ENCODE assay signal across 22 mouse cellular contexts in genomic region chr8:54330106-54330505, GRCm38 (mm10).
"Had no signal": no experiment of that assay in that cellular context is flagged by ENCODE, and none has a peak within 500 bp of the region (broad histone marks: within the 10 kb centered on the region; RNA-seq: fewer than 3 reads in every experiment).

No protein-coding gene starts in this region.

- H3K36me3 ChIP-seq: limb, embryonic 15.5 days; midbrain, embryonic 12.5 days; midbrain, embryonic 15.5 days; neural tube, embryonic 12.5 days; neural tube, embryonic 15.5 days had no signal

- H3K4me1 ChIP-seq: limb, embryonic 15.5 days; midbrain, embryonic 12.5 days; midbrain, embryonic 15.5 days; neural tube, embryonic 12.5 days; neural tube, embryonic 15.5 days had no signal

- H3K4me3 ChIP-seq: layer of hippocampus, adult 2 months; limb, embryonic 15.5 days; midbrain, embryonic 12.5 days; midbrain, embryonic 15.5 days; neural tube, embryonic 12.5 days; neural tube, embryonic 15.5 days had no signal

- H3K27ac ChIP-seq: kidney, postnatal 0 days; layer of hippocampus, adult 2 months; limb, embryonic 15.5 days; liver, embryonic 14.5 days; macrophage; midbrain, embryonic 12.5 days; midbrain, embryonic 15.5 days; neural tube, embryonic 12.5 days; neural tube, embryonic 15.5 days; stomach, postnatal 0 days had no signal

- H3K9ac ChIP-seq: limb, embryonic 15.5 days; liver, embryonic 14.5 days; liver, postnatal 0 days; lung, embryonic 14.5 days; midbrain, embryonic 12.5 days; midbrain, embryonic 15.5 days; neural tube, embryonic 12.5 days; neural tube, embryonic 15.5 days had no signal

- H3K27me3 ChIP-seq: limb, embryonic 15.5 days; midbrain, embryonic 12.5 days; midbrain, embryonic 15.5 days; neural tube, embryonic 12.5 days; neural tube, embryonic 15.5 days had no signal

- DNase-seq: kidney, postnatal 25 days; layer of hippocampus, adult 9-11 months; liver, postnatal 0 days; lung, embryonic 14.5 days; right cerebral cortex, adult 18-20 months; right cerebral cortex, postnatal 14 days; right cerebral cortex, postnatal 4 days; thymus, adult 2 months; thymus, postnatal 14 days; thymus, postnatal 4 days had no signal

- H3K4me2 ChIP-seq: limb, embryonic 15.5 days; liver, embryonic 11.5 days; lung, embryonic 14.5 days; midbrain, embryonic 12.5 days; midbrain, embryonic 15.5 days; neural tube, embryonic 12.5 days; neural tube, embryonic 15.5 days had no signal

- ATAC-seq: liver, postnatal 0 days; lung, postnatal 0 days; midbrain, embryonic 15.5 days had no signal

- H3K9me3 ChIP-seq: limb, embryonic 15.5 days; midbrain, embryonic 12.5 days; midbrain, embryonic 15.5 days; neural tube, embryonic 12.5 days; neural tube, embryonic 15.5 days had no signal
